Mouse (Mus musculus): ENCODE results near the gene Zfhx3. TPM values are rescaled to one million over a fixed set of nuclear protein-coding genes. Genes with fewer than 3 reads are reported as not detected.
"Not testable (repeated sequence)": the region's sequence is repeated elsewhere in the genome, so short reads cannot be mapped to it uniquely, and the experiment has no call there.

The Zfhx3 gene
- 21.7 and 22.4 TPM in 2 replicates for polyA plus RNA-seq (2015; fragmentation: Nextera tagmentation; extraction: Ambion mirVana)

DNA sequence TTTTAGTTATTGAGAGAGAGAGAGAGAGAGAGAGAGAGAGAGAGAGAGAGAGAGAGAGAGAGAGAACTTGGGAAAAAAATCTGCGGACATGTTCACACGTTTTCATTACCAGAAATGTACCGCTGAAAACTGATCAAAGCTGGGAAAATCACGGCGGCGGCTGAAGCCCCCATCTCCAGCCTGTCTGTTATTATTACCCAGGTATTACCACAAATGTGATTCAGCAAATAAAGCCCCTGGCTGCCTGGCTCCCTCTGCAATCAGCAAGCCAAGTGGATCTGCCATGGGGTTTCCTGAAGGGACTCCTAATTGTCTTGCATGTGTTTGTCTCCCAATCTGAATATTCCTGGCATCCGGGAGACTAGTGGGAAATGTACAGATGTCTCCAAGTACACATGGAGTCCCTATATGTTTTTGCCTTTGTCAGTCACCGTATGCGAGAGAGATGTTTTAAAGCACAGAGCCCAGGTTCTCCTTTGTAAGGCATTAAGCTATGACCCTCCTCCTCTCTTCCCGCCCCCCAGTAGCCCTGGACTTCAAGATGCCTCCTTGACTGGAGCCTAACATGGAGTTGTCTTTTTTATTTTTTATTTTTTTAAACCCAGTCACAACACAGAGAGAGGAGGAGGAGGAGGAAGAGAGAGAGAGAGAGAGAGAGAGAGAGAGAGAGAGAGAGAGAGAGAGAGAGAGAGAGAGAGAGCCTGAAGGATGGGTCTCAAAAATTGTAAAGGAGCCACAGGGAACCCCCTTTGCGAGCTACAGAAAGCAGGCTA is at the start of gene Zfhx3:
Gene Zfhx3, plus strand, starts transcription at position 723 of the 773 bp plus-strand sequence.
- Histone ChIP-seq H3K9ac (peak within 1 kb of the TSS; percentile 30), H3K9me3 (replicated peaks) (no peaks in the 10 kb centered on the region), H3K4me1 (peaks cover 53% of the 10 kb centered on the region), H3K27ac (peak within 1 kb of the TSS; percentile 81), H3K4me3 (peak within 1 kb of the TSS; percentile 16), H3K36me3 (ENCODE audit: poor library complexity, severe bottlenecking) (no peaks in the 10 kb centered on the region), H3K4me2 (peak within 1 kb of the TSS; percentile 55), H3K27me3 (peaks cover 19% of the 10 kb centered on the region)
- WGBS = 13% methylated on average over 11 of the region's 11 CpGs
- 0 out of 2 replicates have a peak, but pooled peaks have one; percentile 17 for ATAC-seq

- ATAC-seq = no peak
- Histone ChIP-seq H3K27ac (no peak overlapping the region), H3K27me3 (no peaks in the 10 kb centered on the region), H3K36me3 (ENCODE audit: poor library complexity, severe bottlenecking) (no peaks in the 10 kb centered on the region), H3K4me1 (no peaks in the 10 kb centered on the region; the same call in 1 of the 2 replicates), H3K4me3 (no peak overlapping the region), H3K4me2 (no peak overlapping the region), H3K9me3 (replicated peaks) (no peaks in the 10 kb centered on the region), H3K9ac (no peak overlapping the region)
- WGBS = 90% methylated on average over 12 of the region's 12 CpGs
Measured at GRCm38 (mm10) chr8:107918984-107919383, 23.5 kb upstream of the Zfhx3 start.

- Histone ChIP-seq H3K9me3 (replicated peaks) (no peaks in the 10 kb centered on the region), H3K4me2 (no peak overlapping the region), H3K27ac (no peak overlapping the region), H3K36me3 (ENCODE audit: poor library complexity, severe bottlenecking) (no peaks in the 10 kb centered on the region), H3K4me3 (no peak overlapping the region), H3K27me3 (0 out of 2 replicates have a peak, but pooled peaks cover 2% of the 10 kb centered on the region), H3K9ac (no peak overlapping the region), H3K4me1 (no peaks in the 10 kb centered on the region)
- ATAC-seq = no peak
- 82% methylated on average over 15 of the region's 15 CpGs for WGBS
Measured at GRCm38 (mm10) chr8:107926149-107926548, 16.3 kb upstream of the Zfhx3 start.

DNA sequence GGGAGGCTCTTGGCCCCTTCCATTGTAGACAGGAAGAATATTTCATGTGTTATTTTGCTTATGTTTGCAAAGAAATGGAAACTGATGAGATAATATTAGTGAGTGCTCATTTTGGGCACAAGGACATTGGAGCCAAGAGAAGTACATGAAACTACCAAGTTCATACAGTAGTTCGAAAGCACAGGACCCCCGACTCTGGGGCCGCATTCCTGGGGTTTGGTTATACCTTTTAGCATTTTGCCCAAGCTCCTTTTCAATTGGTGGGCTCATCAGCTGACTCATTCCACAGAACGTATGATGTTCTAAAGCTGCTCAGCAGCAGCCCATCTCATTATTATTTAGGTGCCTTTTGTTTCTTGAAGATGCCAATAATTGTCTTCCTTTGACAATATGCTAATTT is 5.7 kb upstream of the Zfhx3 start:
- ATAC-seq = no peak
- Histone ChIP-seq H3K4me1 (peaks cover 10% of the 10 kb centered on the region; the same call in 1 of the 2 replicates), H3K27me3 (0 out of 2 replicates have a peak, but pooled peaks cover 2% of the 10 kb centered on the region), H3K4me2 (no peak overlapping the region), H3K9ac (no peak overlapping the region), H3K9me3 (replicated peaks) (no peaks in the 10 kb centered on the region), H3K4me3 (no peak overlapping the region), H3K36me3 (ENCODE audit: poor library complexity, severe bottlenecking) (no peaks in the 10 kb centered on the region), H3K27ac (no peak overlapping the region)
- WGBS = 93% methylated on average over 4 of the region's 4 CpGs

DNA sequence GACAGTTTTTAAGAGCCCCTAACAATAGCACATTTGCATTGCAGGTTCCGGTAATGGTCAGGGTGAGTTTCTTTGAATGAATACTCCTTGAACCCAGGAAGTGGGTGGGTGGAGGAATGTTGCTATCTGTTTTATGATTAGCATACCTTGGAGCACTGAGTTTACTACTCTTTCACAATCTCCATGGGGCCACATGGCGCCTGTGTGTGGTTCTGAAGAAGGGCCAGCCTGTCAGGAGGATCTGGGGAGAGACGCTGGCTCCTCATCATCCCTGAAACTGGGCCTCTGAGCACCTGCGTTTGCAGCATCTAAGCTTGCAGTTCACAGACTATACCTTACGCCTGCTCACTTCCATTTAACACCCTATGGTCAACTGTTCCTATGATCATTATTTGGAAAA is 4.2 kb upstream of the Zfhx3 start:
- not testable (repeated sequence) for H3K27ac ChIP-seq; H3K27me3 ChIP-seq; H3K9ac ChIP-seq; H3K36me3 ChIP-seq (ENCODE audit: poor library complexity, severe bottlenecking); ATAC-seq; H3K4me2 ChIP-seq; H3K9me3 ChIP-seq (replicated peaks); H3K4me3 ChIP-seq
- WGBS = 94% methylated on average over 5 of the region's 5 CpGs
- peaks cover 25% of the 10 kb centered on the region for H3K4me1 ChIP-seq

- Histone ChIP-seq H3K27me3 (peaks cover 12% of the 10 kb centered on the region), H3K4me1 (peaks cover 40% of the 10 kb centered on the region), H3K4me2 (no peak overlapping the region), H3K27ac (no peak overlapping the region; the same call in 1 of the 2 replicates), H3K36me3 (ENCODE audit: poor library complexity, severe bottlenecking) (no peaks in the 10 kb centered on the region), H3K9me3 (replicated peaks) (no peaks in the 10 kb centered on the region), H3K9ac (no peak overlapping the region), H3K4me3 (no peak overlapping the region)
- ATAC-seq = no peak
- WGBS = 62% methylated on average over 8 of the region's 8 CpGs
Measured at GRCm38 (mm10) chr8:107940181-107940580, 2.3 kb upstream of the Zfhx3 start.

GRCm38 (mm10) chr8:107942752-107943510 is 487 bp downstream of the Zfhx3 start:
- H3K4me2 ChIP-seq = peak overlapping the region; percentile 55
- ATAC-seq = peak; percentile 82
- peak overlapping the region; percentile 16 for H3K4me3 ChIP-seq
- no peaks in the 10 kb centered on the region for H3K36me3 ChIP-seq (ENCODE audit: poor library complexity, severe bottlenecking)
- peak overlapping the region; percentile 30 for H3K9ac ChIP-seq
- H3K27ac ChIP-seq = peak overlapping the region; percentile 81
- 0% methylated on average over 17 of the region's 17 CpGs for WGBS
- H3K9me3 ChIP-seq (replicated peaks) = no peaks in the 10 kb centered on the region
- peaks cover 26% of the 10 kb centered on the region for H3K27me3 ChIP-seq
- H3K4me1 ChIP-seq = peaks cover 56% of the 10 kb centered on the region

DNA sequence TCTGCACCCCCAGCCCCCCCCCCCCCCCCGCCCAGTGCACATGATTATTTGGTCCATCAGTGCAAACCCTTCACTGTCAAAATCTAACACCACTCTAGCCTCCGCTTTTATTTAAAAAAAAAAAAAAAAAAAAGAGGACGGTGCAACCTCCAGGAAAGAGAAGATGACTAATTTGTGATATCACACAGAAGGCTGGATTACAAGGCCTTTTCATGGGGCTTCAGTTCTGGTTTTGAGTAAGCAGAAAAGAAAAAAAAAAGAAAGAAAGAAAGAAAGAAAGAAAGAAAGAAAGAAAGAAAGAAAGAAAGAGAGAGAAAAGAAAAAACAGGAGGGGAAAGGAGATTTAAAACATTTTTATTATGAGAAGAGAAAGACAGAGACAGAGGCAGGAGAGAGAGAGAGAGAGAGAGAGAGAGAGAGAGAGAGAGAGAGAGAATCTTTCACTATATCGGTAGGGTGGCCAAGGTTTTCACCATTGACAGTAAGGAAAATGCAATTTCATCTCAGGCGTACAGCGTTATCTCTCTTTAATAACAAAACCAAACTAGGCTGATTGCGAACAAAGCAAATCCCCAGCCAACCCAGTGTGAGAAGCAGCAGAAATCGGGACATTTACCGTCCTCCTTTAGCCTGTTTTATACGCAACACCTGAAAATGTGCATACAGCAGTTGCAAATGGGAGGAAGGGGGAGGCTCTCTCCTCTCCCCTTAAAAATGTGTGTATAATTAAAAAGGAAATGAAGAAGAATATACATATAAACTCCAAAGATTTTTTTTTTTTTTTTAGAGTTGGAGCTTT is 1.3 kb downstream of the Zfhx3 start:
- Histone ChIP-seq H3K27me3 (peaks cover 28% of the 10 kb centered on the region), H3K4me2 (peak overlapping the region; percentile 63), H3K27ac (peak overlapping the region; percentile 63), H3K9me3 (replicated peaks) (no peaks in the 10 kb centered on the region), H3K4me3 (peak overlapping the region; percentile 9; the same call in 1 of the 2 replicates), H3K36me3 (ENCODE audit: poor library complexity, severe bottlenecking) (no peaks in the 10 kb centered on the region), H3K4me1 (peaks cover 56% of the 10 kb centered on the region), H3K9ac (0 out of 2 replicates have a peak overlapping the region, but pooled peaks have one; percentile 34)
- peak; percentile 17; the same call in 1 of the 2 replicates for ATAC-seq
- 2% methylated on average over 10 of the region's 10 CpGs for WGBS

DNA sequence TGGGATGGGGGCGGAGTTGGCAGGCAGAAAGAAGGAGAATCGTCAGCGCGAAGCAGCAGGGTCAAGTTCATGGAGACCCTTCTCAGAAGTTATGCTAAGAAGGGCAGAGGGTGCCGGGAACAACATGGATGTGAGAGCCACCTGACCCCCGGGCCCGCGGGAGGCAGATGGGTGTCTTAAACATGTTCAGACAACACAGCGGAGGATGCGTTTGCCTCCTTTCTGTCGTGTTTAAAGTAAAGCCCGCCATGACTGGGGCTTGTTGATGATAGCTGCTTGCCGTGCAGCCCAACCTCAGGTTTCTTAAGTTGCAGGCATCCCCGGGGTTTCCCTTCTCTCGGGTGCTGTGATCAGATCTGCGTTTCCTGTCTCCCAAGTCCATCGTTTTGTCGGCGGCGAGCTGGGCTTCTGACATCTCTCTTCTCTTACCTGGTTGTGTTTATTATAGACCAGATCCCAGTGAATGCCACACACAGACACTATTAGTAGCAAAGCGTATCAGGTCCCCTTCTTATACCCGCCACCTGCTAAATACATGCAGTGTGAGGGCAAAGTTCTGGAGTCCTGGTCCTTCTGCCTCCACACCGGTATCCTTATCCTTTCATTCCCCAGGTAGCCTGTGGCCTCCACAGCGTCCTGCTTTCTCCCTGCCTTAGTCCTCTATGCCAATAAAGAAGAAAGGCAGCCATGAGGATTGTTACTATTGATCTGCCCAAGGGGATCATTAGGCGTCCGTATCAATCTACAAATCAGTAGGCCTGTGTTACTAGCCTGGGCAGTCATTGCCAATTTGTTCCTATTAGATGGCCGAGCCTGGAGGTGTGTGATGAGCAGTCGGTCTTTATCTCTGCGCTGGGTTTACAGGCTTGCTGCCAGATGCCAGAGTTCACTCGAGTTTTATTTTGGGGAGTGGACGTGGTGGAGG is 2.5 kb downstream of the Zfhx3 start:
- H3K27me3 ChIP-seq = peaks cover 38% of the 10 kb centered on the region
- ATAC-seq = no peak
- peak overlapping the region; percentile 63 for H3K4me2 ChIP-seq
- H3K27ac ChIP-seq = peak overlapping the region; percentile 63
- peak overlapping the region; percentile 35; the same call in 1 of the 2 replicates for H3K9ac ChIP-seq
- H3K9me3 ChIP-seq (replicated peaks) = no peaks in the 10 kb centered on the region
- H3K4me1 ChIP-seq = peaks cover 51% of the 10 kb centered on the region
- peak overlapping the region; percentile 30 for H3K4me3 ChIP-seq
- no peaks in the 10 kb centered on the region for H3K36me3 ChIP-seq (ENCODE audit: poor library complexity, severe bottlenecking)
- 13% methylated on average over 31 of the region's 31 CpGs for WGBS

GRCm38 (mm10) chr8:107946888-107947287 is 4.4 kb downstream of the Zfhx3 start:
- ATAC-seq = no peak
- 54% methylated on average over 5 of the region's 5 CpGs for WGBS
- peaks cover 45% of the 10 kb centered on the region for H3K4me1 ChIP-seq
- H3K4me3 ChIP-seq = no peak overlapping the region
- H3K9me3 ChIP-seq (replicated peaks) = no peaks in the 10 kb centered on the region
- no peak overlapping the region for H3K4me2 ChIP-seq
- 0 out of 2 replicates have a peak overlapping the region, but pooled peaks have one; percentile 31 for H3K27ac ChIP-seq
- no peak overlapping the region for H3K9ac ChIP-seq
- peaks cover 41% of the 10 kb centered on the region for H3K27me3 ChIP-seq
- H3K36me3 ChIP-seq (ENCODE audit: poor library complexity, severe bottlenecking) = no peaks in the 10 kb centered on the region

GRCm38 (mm10) chr8:107955887-107956286 is 13.4 kb downstream of the Zfhx3 start:
- Histone ChIP-seq H3K36me3 (ENCODE audit: poor library complexity, severe bottlenecking) (no peaks in the 10 kb centered on the region), H3K4me1 (peaks cover 8% of the 10 kb centered on the region), H3K27ac (no peak overlapping the region), H3K9ac (no peak overlapping the region), H3K4me2 (no peak overlapping the region), H3K9me3 (replicated peaks) (no peaks in the 10 kb centered on the region), H3K4me3 (no peak overlapping the region), H3K27me3 (peaks cover 22% of the 10 kb centered on the region)
- 71% methylated on average over 3 of the region's 3 CpGs for whole genome bisulfite sequencing
- no peak for ATAC-seq

Measured in forebrain, embryonic 13.5 days (tissue).